Mouse (Mus musculus): Measurements from ENCODE around the gene Slc5a2.

DNA sequence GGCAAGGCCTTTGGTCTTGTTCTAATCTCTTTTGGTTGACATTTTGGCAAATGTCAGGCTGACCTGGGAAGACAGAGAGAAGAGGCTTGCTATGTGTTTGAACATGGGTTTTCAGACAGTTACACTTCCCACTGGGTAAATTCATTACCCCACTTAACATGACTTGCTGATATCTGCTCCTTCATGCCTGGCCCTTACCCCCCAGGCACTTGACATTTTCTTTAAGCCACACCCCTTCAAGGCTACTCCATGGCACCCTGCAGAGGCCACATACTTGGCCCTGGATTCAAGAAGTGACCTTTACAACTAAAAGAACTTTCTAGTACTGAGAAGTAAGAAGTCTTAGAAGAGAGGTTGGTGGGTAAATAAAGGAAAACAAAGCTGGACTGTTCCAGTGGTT is 42.4 kb downstream of the Slc5a2 start:
- no peak for TF ChIP-seq POLR2A (IDR thresholded peaks at IDR 0.05; ENCODE audit: extremely low read depth, insufficient read depth, low read length)
- no peak for TF ChIP-seq CTCF (IDR thresholded peaks at IDR 0.05; ENCODE audit: extremely low read depth, insufficient read depth, low read length)

Measured in cortical plate, adult 2 months (tissue).